10 mouse cellular contexts compared by ENCODE assay signal in genomic region chr9:47589832-47590231, GRCm38 (mm10). TPM values are rescaled to one million over a fixed set of nuclear protein-coding genes. Genes with fewer than 3 reads are reported as not detected.
DNase-seq lines count a peak whose midpoint lies in the region; ATAC-seq and TF ChIP-seq lines count a peak whose summit lies in the region.
"Had no signal": no experiment of that assay in that cellular context is flagged by ENCODE, and none has a peak within 500 bp of the region (broad histone marks: within the 10 kb centered on the region; RNA-seq: fewer than 3 reads in every experiment).

No protein-coding gene starts in this region.

- no peak for TF ChIP-seq POLR2A in kidney, adult 2 months (IDR thresholded peaks at IDR 0.05; ENCODE audit: low read depth, low read length)

- 39% methylated on average over 5 of the region's 5 CpGs for WGBS in kidney, adult 2 months
- 25% methylated on average over 5 of the region's 5 CpGs for WGBS in kidney, embryonic 16.5 days
- WGBS in heart, postnatal 0 days, result 4% methylated on average over 5 of the region's 5 CpGs
- WGBS in hindbrain, embryonic 13.5 days, result 69% methylated on average over 5 of the region's 5 CpGs

- TF ChIP-seq EP300 in heart, postnatal 0 days (IDR thresholded peaks at IDR 0.05; ENCODE audit: low read depth), result no peak

- ATAC-seq in kidney, embryonic 16.5 days (ENCODE audit: low FRiP score, low TSS enrichment), result no peak
- peak; percentile 30; the same call in 1 of the 2 replicates for ATAC-seq in heart, postnatal 0 days (ENCODE audit: insufficient read depth, low read depth)
- no peak for ATAC-seq in hindbrain, embryonic 13.5 days (ENCODE audit: low FRiP score)

- H3K4me3 ChIP-seq in kidney, adult 2 months (ENCODE audit: insufficient read depth, low read depth, low read length), result no peak overlapping the region
- H3K4me3 ChIP-seq in kidney, embryonic 16.5 days (ENCODE audit: low read length), result no peak overlapping the region
- no peak overlapping the region for H3K4me3 ChIP-seq in heart, postnatal 0 days (ENCODE audit: low read depth, low read length)
- no peak overlapping the region for H3K4me3 ChIP-seq in hindbrain, embryonic 13.5 days
- H3K4me3 ChIP-seq: embryonic facial prominence, embryonic 15.5 days; midbrain, embryonic 12.5 days had no signal

- no peak overlapping the region for H3K4me2 ChIP-seq in kidney, embryonic 16.5 days (replicated peaks; ENCODE audit: low read depth, low read length)
- H3K4me2 ChIP-seq in heart, postnatal 0 days (ENCODE audit: low read depth, low read length), result no peak overlapping the region
- no peak overlapping the region for H3K4me2 ChIP-seq in hindbrain, embryonic 13.5 days
- H3K4me2 ChIP-seq: embryonic facial prominence, embryonic 15.5 days; midbrain, embryonic 12.5 days had no signal

- H3K4me1 ChIP-seq in kidney, adult 2 months (ENCODE audit: control insufficient read depth, insufficient read depth, low read length), result no peaks in the 10 kb centered on the region
- H3K4me1 ChIP-seq in kidney, embryonic 16.5 days (ENCODE audit: insufficient read depth, low read length), result 0 out of 2 replicates have a peak, but pooled peaks cover 2% of the 10 kb centered on the region
- peaks cover 7% of the 10 kb centered on the region; the same call in 1 of the 2 replicates for H3K4me1 ChIP-seq in heart, postnatal 0 days (ENCODE audit: control insufficient read depth, insufficient read depth)
- H3K4me1 ChIP-seq in hindbrain, embryonic 13.5 days (replicated peaks), result peaks cover 49% of the 10 kb centered on the region

- no peaks in the 10 kb centered on the region for H3K9me3 ChIP-seq in kidney, embryonic 16.5 days (ENCODE audit: low read length)
- H3K9me3 ChIP-seq in heart, postnatal 0 days (replicated peaks; ENCODE audit: control insufficient read depth, low read length), result no peaks in the 10 kb centered on the region
- no peaks in the 10 kb centered on the region for H3K9me3 ChIP-seq in hindbrain, embryonic 13.5 days
- H3K9me3 ChIP-seq: embryonic facial prominence, embryonic 15.5 days; midbrain, embryonic 12.5 days had no signal

- H3K27me3 ChIP-seq in kidney, adult 2 months (replicated peaks; ENCODE audit: control insufficient read depth, insufficient read depth, low read length), result no peaks in the 10 kb centered on the region
- H3K27me3 ChIP-seq in kidney, embryonic 16.5 days (ENCODE audit: insufficient read depth, low read length), result no peaks in the 10 kb centered on the region
- 0 out of 2 replicates have a peak, but pooled peaks cover 3% of the 10 kb centered on the region for H3K27me3 ChIP-seq in heart, postnatal 0 days (ENCODE audit: control insufficient read depth, insufficient read depth, low read length)
- no peaks in the 10 kb centered on the region for H3K27me3 ChIP-seq in hindbrain, embryonic 13.5 days
- H3K27me3 ChIP-seq: midbrain, embryonic 12.5 days had no signal

- H3K27ac ChIP-seq in kidney, adult 2 months (ENCODE audit: insufficient read depth, low read depth, low read length), result no peak overlapping the region
- H3K27ac ChIP-seq in kidney, embryonic 16.5 days (ENCODE audit: low read length), result no peak overlapping the region
- H3K27ac ChIP-seq in heart, postnatal 0 days (ENCODE audit: low read depth), result no peak overlapping the region
- no peak overlapping the region for H3K27ac ChIP-seq in hindbrain, embryonic 13.5 days
- H3K27ac ChIP-seq: embryonic facial prominence, embryonic 15.5 days; midbrain, embryonic 12.5 days had no signal

- H3K9ac ChIP-seq in kidney, embryonic 16.5 days (replicated peaks; ENCODE audit: low read length), result no peak overlapping the region
- no peak overlapping the region for H3K9ac ChIP-seq in heart, postnatal 0 days (replicated peaks; ENCODE audit: low read depth, low read length)
- H3K9ac ChIP-seq in hindbrain, embryonic 13.5 days, result no peak overlapping the region
- H3K9ac ChIP-seq: embryonic facial prominence, embryonic 15.5 days; midbrain, embryonic 12.5 days had no signal

- H3K36me3 ChIP-seq in kidney, adult 2 months (ENCODE audit: control insufficient read depth, insufficient read depth, low read length), result no peaks in the 10 kb centered on the region
- H3K36me3 ChIP-seq in kidney, embryonic 16.5 days (ENCODE audit: insufficient read depth, low read length), result no peaks in the 10 kb centered on the region
- no peaks in the 10 kb centered on the region for H3K36me3 ChIP-seq in heart, postnatal 0 days (replicated peaks; ENCODE audit: control insufficient read depth, insufficient read depth, low read length)
- no peaks in the 10 kb centered on the region for H3K36me3 ChIP-seq in hindbrain, embryonic 13.5 days
- H3K36me3 ChIP-seq: embryonic facial prominence, embryonic 15.5 days; midbrain, embryonic 12.5 days had no signal

- TF ChIP-seq CTCF in kidney, adult 2 months (conservative IDR thresholded peaks at IDR 0.05; ENCODE audit: insufficient read depth, insufficient read length, low read depth, low read length), result no peak
- TF ChIP-seq CTCF in heart, postnatal 0 days (IDR thresholded peaks at IDR 0.05; ENCODE audit: low read depth), result no peak

- DNase-seq in kidney, adult 2 months, result peak; percentile 17
- DNase-seq in ZHBTc4 (ENCODE audit: low read depth, low spot score), result peak; percentile 16
- peak; percentile 64 for DNase-seq in heart, postnatal 0 days (ENCODE audit: low spot score)
- DNase-seq in ovary, postnatal 14 days (ENCODE audit: low spot score), result peak; percentile 23
- no peak for DNase-seq in retina, postnatal 1 day
- DNase-seq in layer of hippocampus, postnatal 25 days (ENCODE audit: extremely low spot score in 1 of 2, low spot score in 1 of 2), result no peak

RNA-seq across cellular contexts. Expression of gene Cadm1, which starts 59.9 kb away (rescaled TPM):
- polyA plus RNA-seq in kidney, adult 2 months (2012; rRNA removed), result 5.2 and 6.0 TPM in 2 replicates
- polyA plus RNA-seq in kidney, embryonic 16.5 days (2015; fragmentation: Nextera tagmentation; extraction: Ambion mirVana), result 64.7 and 73.2 TPM in 2 replicates
- total RNA-seq in heart, postnatal 0 days (2014; rRNA removed; ENCODE audit: low replicate concordance), result 5.5 and 10.6 TPM in 2 replicates
- polyA plus RNA-seq in heart, postnatal 0 days (2015; fragmentation: Nextera tagmentation; extraction: Ambion mirVana), result 3.7 and 5.2 TPM in 2 replicates
- 100 to 1,000 TPM; 234 to 235 TPM for total RNA-seq in layer of hippocampus, postnatal 25 days (2021)
- 166 and 180 TPM in 2 replicates for polyA plus RNA-seq in hindbrain, embryonic 13.5 days (2015; fragmentation: Nextera tagmentation; extraction: Ambion mirVana)

Comparison
In these comparisons a context has a peak if more than half of its experiments do, and no peak if none do; other contexts are left out.
1. DNase-seq: peak in kidney, adult 2 months (single experiment), ZHBTc4 (single experiment), heart, postnatal 0 days (single experiment) and ovary, postnatal 14 days (single experiment); none in retina, postnatal 1 day (single experiment) and layer of hippocampus, postnatal 25 days (0 of 2).